Mouse (Mus musculus): Measurements from ENCODE around the gene Tob1. TPM values are rescaled to one million over a fixed set of nuclear protein-coding genes. Genes with fewer than 3 reads are reported as not detected.

Gene Tob1
- polyA plus RNA-seq, 1 experiment, result 33.3 TPM

DNA sequence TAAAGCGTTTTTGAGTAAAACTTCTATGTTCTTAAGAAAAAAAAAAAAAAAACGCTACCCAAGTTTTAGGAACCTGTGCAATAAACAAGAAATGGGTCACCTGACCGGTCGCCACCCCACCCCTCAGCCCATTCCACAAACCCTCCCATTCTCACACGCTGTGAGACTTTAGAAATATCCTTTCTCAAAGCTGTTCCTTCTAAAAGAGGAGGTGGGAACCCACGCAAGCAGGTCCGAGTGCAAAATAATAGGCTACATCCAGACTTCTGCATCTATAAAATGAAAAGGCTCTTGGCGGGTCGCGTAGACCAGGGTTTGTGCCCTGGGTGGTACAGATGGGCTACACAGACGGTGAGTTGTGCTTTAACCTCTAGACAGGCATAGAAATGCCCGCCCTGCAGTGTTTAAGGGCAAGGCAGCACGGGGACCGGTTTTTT lies 1.5 kb upstream of the Tob1 start:
- TF ChIP-seq CTCF (IDR thresholded peaks at IDR 0.05; ENCODE audit: borderline replicate concordance, insufficient read depth, low read length) (no peak), POLR2A (IDR thresholded peaks at IDR 0.05; ENCODE audit: low read depth, low read length) (0 out of 2 replicates have a peak, but pooled peaks have one; percentile 57)
- H3K4me1 ChIP-seq (ENCODE audit: control insufficient read depth, insufficient read depth, low read length), result no peaks in the 10 kb centered on the region
- peak overlapping the region; percentile 37 for H3K4me3 ChIP-seq (ENCODE audit: insufficient read depth, low read length)

DNA sequence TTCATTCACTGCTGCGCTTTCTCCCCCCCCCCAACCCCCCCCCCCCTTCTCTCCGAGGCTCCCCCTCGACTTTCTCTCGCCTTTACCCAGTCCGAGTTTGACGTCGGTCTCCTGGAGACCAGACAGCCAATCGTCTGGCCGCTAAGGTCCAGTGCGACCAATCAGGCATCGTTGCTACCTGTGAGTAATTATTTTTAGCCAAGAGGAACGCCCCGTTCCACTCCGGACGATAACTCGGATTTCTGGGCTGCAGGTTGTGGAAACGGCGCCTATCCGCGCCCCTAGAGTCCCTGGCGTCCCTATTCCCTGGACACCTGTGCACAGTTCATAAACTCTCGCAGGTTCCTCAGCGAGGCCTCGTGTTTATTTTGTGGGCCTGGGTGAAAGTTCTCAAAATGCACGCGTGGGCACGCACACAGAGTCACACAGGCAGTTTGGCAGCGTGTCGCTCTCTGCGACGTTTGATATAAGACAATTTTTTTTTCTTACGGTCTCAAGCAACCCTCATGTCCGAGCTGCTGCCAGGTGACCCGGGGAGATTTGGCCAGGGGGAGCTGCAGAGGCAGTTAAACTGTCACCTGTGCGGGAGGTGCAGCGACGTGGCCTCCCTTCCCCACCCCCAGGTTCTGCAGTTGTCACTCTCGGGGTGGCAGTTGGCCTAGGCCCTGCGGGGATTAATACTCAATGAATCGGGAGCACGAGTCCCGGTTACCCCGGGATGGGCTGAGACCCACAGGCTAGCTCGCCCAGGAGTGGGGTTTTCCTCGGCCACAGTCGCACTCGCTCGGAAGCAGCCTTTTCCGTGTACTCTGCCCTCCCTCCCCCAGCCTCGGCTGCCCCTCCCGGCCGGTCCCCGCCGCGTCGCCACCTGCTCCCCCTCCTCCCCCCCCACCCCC lies 815 bp upstream of the Tob1 start:
- Histone ChIP-seq H3K4me1 (ENCODE audit: control insufficient read depth, insufficient read depth, low read length) (no peaks in the 10 kb centered on the region), H3K4me3 (ENCODE audit: insufficient read depth, low read length) (peak overlapping the region; percentile 50), H3K27ac (ENCODE audit: insufficient read depth, low read length) (peak overlapping the region; percentile 84)
- TF ChIP-seq POLR2A (IDR thresholded peaks at IDR 0.05; ENCODE audit: low read depth, low read length) (peak; percentile 66), CTCF (IDR thresholded peaks at IDR 0.05; ENCODE audit: borderline replicate concordance, insufficient read depth, low read length) (no peak)

More for the DNA sequence above, 1.5 kb upstream of the Tob1 start:
- H3K27ac ChIP-seq (ENCODE audit: insufficient read depth, low read length), result peak overlapping the region; percentile 62

DNA sequence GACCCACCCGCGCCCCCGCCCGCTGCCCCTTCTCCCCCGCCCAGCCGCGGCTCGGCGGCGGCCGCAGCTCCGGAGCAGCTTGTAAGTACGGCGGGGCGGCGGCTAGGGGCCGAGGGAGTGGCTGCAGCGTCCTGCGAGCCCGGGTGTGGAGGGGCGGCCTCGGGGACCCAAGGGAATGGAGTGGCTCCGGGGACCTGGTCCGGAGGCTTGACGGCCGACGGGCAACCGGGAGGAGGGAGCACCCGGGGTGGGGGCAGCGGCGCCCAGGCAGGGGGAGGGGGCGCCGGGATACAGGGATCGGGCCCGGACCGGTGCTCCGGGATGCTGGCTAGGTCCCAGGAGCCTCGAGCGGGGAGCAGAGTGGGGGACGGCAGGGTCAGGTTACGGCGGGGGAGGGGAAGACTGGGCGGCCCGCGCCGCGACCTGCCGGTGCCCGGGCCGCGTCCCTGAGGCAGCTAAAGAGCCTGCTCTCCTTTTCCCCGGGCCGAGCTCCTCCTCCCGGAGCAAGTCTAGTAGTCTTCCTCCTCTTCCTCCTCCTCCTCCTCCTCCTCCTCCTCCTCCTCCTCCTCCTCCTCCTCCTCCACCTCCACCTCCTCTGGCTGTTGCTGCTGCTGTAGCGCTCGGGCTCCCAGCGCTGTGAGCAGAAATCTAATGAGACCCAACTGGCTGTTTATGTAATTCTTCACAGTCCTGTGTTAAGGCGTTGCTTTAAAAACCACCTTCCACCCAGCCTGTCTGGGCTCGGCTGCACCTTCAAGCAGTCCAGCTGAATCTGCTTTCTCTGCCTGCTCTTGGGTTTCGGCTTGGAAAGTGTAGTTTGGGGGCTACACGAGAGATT lies 616 bp downstream of the Tob1 start:
- H3K4me1 ChIP-seq (ENCODE audit: control insufficient read depth, insufficient read depth, low read length), result no peaks in the 10 kb centered on the region
- TF ChIP-seq POLR2A (IDR thresholded peaks at IDR 0.05; ENCODE audit: low read depth, low read length) (no peak), CTCF (IDR thresholded peaks at IDR 0.05; ENCODE audit: borderline replicate concordance, insufficient read depth, low read length) (no peak)
- peak overlapping the region; percentile 47; the same call in 1 of the 2 replicates for H3K27ac ChIP-seq (ENCODE audit: insufficient read depth, low read length)
- H3K4me3 ChIP-seq (ENCODE audit: insufficient read depth, low read length), result peak overlapping the region; percentile 76

DNA sequence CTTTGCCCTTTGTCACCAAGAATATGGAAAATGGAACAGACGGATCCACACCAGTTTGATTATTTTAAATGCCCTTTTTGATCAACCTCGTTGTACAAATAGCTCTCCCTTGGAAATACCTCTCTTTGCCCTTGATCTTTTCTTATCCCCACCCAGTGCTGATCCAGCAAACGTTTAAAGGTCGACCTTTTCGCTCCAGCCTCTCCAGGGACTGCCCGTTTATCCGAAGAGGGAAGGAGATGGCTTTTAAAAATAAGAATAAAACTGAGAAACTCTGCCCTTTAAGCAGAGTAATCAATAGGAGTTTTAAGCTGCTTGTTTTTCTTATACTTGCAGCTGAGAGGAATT lies 1.2 kb downstream of the Tob1 start:
- no peaks in the 10 kb centered on the region for H3K4me1 ChIP-seq (ENCODE audit: control insufficient read depth, insufficient read depth, low read length)
- H3K4me3 ChIP-seq (ENCODE audit: insufficient read depth, low read length), result peak overlapping the region; percentile 76
- TF ChIP-seq CTCF (IDR thresholded peaks at IDR 0.05; ENCODE audit: borderline replicate concordance, insufficient read depth, low read length) (no peak), POLR2A (IDR thresholded peaks at IDR 0.05; ENCODE audit: low read depth, low read length) (no peak)
- 0 out of 2 replicates have a peak overlapping the region, but pooled peaks have one; percentile 0 for H3K27ac ChIP-seq (ENCODE audit: insufficient read depth, low read length)

DNA sequence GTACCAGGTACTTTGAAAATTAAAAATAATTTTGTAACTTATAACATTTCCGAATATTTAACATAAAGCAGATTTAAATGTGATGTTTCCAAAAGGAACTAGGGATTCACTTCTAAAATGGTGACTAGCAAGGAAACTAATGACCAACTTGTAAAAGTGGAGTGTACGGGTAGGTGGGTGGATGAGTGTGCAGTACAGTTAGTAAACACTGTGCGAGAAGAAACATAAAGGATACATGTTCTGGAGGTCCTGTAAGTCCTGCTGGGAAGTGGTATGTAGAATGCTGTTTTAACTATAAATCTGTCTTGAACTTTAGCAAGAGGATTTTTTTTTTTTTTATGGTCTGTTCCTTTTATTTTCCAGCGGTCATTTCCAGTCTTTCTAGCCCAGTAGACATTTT lies 1.7 kb downstream of the Tob1 start:
- TF ChIP-seq POLR2A (IDR thresholded peaks at IDR 0.05; ENCODE audit: low read depth, low read length) (no peak), CTCF (IDR thresholded peaks at IDR 0.05; ENCODE audit: borderline replicate concordance, insufficient read depth, low read length) (no peak)

DNA sequence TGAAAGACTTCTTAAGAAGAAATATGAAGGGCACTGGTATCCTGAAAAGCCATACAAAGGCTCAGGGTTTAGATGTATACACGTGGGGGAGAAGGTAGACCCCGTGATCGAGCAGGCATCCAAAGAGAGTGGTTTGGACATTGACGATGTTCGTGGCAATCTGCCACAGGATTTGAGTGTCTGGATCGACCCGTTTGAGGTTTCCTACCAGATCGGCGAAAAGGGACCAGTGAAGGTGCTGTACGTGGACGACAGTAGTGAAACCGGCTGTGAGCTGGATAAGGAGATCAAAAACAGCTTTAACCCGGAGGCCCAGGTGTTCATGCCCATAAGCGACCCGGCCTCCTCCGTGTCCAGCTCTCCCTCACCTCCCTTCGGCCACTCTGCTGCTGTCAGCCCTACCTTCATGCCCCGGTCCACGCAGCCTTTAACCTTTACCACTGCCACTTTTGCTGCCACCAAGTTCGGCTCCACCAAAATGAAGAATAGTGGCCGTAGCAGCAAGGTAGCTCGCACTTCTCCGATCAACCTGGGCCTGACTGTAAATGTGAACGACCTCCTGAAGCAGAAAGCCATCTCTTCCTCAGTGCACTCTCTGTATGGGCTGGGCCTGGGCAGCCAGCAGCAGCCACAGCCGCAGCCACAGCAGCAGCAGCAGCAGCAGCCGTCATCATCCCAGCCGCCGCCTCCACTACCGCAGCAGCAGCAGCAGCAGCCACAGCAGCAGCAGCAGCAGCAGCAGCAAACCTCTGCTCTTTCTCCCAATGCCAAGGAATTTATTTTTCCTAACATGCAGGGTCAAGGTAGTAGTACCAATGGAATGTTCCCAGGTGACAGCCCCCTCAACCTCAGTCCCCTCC lies 2.7 kb downstream of the Tob1 start:
- Histone ChIP-seq H3K4me1 (ENCODE audit: control insufficient read depth, insufficient read depth, low read length) (no peaks in the 10 kb centered on the region), H3K27ac (ENCODE audit: insufficient read depth, low read length) (no peak overlapping the region), H3K4me3 (ENCODE audit: insufficient read depth, low read length) (no peak overlapping the region)
- TF ChIP-seq CTCF (IDR thresholded peaks at IDR 0.05; ENCODE audit: borderline replicate concordance, insufficient read depth, low read length) (no peak), POLR2A (IDR thresholded peaks at IDR 0.05; ENCODE audit: low read depth, low read length) (no peak)

More for the DNA sequence above, 1.7 kb downstream of the Tob1 start:
- Histone ChIP-seq H3K4me3 (ENCODE audit: insufficient read depth, low read length) (peak overlapping the region; percentile 41; the same call in 1 of the 2 replicates), H3K4me1 (ENCODE audit: control insufficient read depth, insufficient read depth, low read length) (no peaks in the 10 kb centered on the region), H3K27ac (ENCODE audit: insufficient read depth, low read length) (no peak overlapping the region)

DNA sequence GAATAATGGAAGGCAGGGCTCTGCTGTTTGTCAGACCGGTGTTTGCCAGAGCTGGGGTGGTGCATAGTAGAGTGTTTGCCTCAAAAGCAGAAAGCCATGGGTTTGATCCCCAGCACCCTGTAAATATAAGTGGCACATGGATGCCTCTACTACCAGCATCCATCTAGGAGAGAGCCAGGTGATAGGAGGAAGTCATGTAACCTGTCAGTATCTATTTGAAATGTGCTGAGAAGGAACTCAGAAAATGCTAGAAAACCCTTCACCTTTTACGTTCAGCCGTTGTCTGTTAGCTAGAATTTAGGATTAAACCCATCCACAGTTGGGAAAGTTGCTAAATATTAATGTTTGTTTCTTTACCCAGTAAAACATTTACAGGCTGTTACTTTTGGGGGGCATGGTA lies 4.3 kb downstream of the Tob1 start:
- Histone ChIP-seq H3K4me3 (ENCODE audit: insufficient read depth, low read length) (no peak overlapping the region), H3K4me1 (ENCODE audit: control insufficient read depth, insufficient read depth, low read length) (no peaks in the 10 kb centered on the region)

DNA sequence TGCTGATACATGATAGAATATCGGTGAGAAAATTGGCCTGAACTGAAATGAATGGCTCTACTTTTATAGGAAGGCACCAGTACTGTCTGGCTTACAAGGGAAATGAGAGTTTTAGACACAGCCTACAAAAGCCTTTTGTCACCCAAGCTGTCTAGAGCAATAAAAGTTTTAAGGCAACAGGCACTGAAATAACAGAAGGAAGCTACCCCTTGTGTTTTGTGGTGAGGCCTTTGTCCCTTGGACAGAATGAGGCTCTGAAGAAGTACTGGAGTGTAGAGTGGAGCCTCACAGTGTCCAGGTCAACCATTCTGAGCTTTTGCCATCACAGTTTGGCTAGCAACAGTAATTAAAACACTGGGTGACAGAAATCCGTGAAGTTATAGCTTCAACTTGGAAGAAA lies 5.0 kb downstream of the Tob1 start:
- no peak for TF ChIP-seq POLR2A (IDR thresholded peaks at IDR 0.05; ENCODE audit: low read depth, low read length)
- no peak for TF ChIP-seq CTCF (IDR thresholded peaks at IDR 0.05; ENCODE audit: borderline replicate concordance, insufficient read depth, low read length)

More for the DNA sequence above, 4.3 kb downstream of the Tob1 start:
- no peak overlapping the region for H3K27ac ChIP-seq (ENCODE audit: insufficient read depth, low read length)
- TF ChIP-seq CTCF (IDR thresholded peaks at IDR 0.05; ENCODE audit: borderline replicate concordance, insufficient read depth, low read length) (no peak), POLR2A (IDR thresholded peaks at IDR 0.05; ENCODE audit: low read depth, low read length) (no peak)

DNA sequence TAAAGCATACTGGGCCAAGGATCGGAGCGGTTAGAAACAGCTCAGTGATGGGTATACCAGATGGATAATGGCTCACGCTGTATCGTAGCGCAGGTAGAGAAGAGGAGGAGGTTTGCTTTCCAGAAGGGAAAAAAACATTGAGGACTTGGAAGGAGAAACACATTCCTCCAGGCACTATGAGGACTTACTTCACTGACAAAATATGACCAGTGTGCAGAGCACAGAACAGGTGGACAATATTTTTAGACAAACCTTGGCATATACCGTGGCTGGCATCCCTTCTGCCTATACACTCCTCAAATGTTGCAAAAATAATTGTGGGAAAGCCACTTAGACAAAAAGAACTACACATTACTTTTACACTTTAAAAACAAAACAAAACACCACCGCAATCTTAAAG lies 10.0 kb downstream of the Tob1 start:
- H3K4me1 ChIP-seq (ENCODE audit: control insufficient read depth, insufficient read depth, low read length), result no peaks in the 10 kb centered on the region

More for the DNA sequence above, 5.0 kb downstream of the Tob1 start:
- no peaks in the 10 kb centered on the region for H3K4me1 ChIP-seq (ENCODE audit: control insufficient read depth, insufficient read depth, low read length)
- no peak overlapping the region for H3K4me3 ChIP-seq (ENCODE audit: insufficient read depth, low read length)
- no peak overlapping the region for H3K27ac ChIP-seq (ENCODE audit: insufficient read depth, low read length)

More for the DNA sequence above, 10.0 kb downstream of the Tob1 start:
- Histone ChIP-seq H3K4me3 (ENCODE audit: insufficient read depth, low read length) (no peak overlapping the region), H3K27ac (ENCODE audit: insufficient read depth, low read length) (no peak overlapping the region)
- TF ChIP-seq CTCF (IDR thresholded peaks at IDR 0.05; ENCODE audit: borderline replicate concordance, insufficient read depth, low read length) (no peak), POLR2A (IDR thresholded peaks at IDR 0.05; ENCODE audit: low read depth, low read length) (no peak)

Data from embryonic fibroblast, embryonic 13.5 days (primary cell).